Mouse (Mus musculus) olfactory bulb, adult 2 months (tissue): ENCODE results near the gene A730061H03Rik.

Experiments used
- CTCF ChIP-seq: fragments of 200-500 bp; IDR thresholded peaks from 2 replicates; pipeline ENCODE4 v1.5.1; 2012; ENCODE audit warnings: low read depth, mild to moderate bottlenecking, low read length, moderate library complexity; ENCODE audit not compliant: insufficient read depth
- POLR2A ChIP-seq: fragments of 200-500 bp; IDR thresholded peaks from 2 replicates; pipeline ENCODE4 v1.6.1; 2012; ENCODE audit warnings: mild to moderate bottlenecking, low read depth, low read length, moderate library complexity; ENCODE audit not compliant: insufficient read depth

DNA sequence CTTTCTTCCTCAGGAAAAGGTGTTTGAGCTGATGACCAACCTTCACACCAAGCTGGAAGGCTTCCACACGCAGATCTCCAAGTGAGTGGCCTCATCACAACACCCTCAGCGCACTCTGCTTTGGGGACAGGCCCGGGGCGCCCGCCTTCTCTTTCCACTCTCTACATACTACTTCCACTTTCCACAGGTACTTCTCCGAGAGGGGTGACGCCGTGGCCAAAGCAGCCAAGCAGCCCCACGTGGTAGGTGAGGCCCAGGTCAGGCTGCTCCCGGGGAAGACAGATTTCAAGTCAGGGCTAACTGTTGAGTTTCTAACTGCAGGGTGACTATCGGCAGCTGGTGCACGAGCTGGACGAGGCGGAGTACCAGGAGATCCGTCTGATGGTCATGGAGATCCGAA is 20.5 kb upstream of the A730061H03Rik start:
- TF ChIP-seq CTCF = no peak
- no peak for TF ChIP-seq POLR2A
